Mouse (Mus musculus) spleen, adult 2 months (tissue): Measurements from ENCODE around the gene Cenpx.

Experiments used
- CTCF ChIP-seq: fragments of 200-500 bp; IDR thresholded peaks from 2 replicates; pipeline ENCODE4 v1.5.1; 2011; ENCODE audit warnings: mild to moderate bottlenecking, inconsistent platforms; ENCODE audit not compliant: insufficient read depth, insufficient read length, insufficient replicate concordance; ENCODE audit errors: extremely low read depth
- POLR2A ChIP-seq: fragments of 200-500 bp; IDR thresholded peaks from 2 replicates; pipeline ENCODE4 v1.6.1; 2011; ENCODE audit warnings: low read depth, low read length, inconsistent platforms

DNA sequence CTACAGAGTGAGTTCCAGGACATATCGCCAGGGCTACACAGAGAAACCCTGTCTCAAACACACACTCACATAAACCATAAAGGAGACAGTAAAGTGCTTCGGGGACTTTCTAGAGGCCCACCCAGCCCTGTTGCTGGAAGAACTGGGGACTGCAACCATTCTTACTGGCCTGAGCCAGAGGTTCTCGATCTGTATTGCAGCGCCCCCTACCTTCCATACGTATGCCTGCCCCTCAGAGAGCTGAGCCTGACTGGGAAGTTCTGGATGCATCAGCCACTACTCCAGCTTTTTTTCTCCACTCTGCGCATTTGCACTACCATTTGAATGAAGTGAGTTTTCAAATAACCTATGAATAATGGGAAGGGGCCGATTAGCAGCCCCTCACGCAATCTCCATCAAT lies 35.9 kb upstream of the Cenpx start:
- peak; percentile 44; the same call in 1 of the 2 replicates for TF ChIP-seq CTCF
- TF ChIP-seq POLR2A = no peak
